Comparison of ENCODE assay signal across 9 mouse cellular contexts in the genomic region with DNA sequence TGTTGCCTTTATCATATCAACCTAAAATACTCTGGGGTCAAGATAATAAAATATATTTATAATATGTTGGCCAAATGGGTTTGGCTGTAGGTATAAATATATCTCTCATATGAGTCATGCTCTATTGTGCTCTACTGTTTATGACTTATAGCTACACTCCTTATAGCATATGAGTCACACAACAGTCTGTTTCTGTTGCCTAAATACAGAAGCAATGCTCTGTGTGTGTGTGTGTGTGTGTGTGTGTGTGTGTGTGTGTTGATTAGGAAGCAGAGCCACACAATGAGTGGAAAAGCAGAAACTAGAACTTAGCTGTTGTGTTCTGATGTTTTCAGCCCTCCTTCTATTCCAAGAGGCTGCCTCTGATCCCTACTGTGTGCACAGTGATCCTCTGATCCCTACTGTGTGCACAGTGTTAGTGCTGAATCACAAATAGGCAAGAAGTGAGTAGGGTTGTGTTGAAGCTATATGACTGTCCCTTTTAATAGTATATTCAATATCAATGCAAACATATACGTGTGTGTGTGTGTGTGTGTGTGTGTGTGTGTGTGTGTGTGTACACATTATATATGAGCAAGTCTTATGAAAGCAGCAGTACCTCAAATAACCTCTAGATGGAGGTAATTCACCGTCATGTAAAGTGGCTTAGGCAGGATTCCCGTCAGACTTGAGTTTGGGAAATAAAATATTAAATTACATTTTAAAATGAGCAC. TPM values are rescaled to one million over a fixed set of nuclear protein-coding genes. Genes with fewer than 3 reads are reported as not detected.
DNase-seq lines count a peak whose midpoint lies in the region; ATAC-seq and TF ChIP-seq lines count a peak whose summit lies in the region.
"Had no signal": no experiment of that assay in that cellular context is flagged by ENCODE, and none has a peak within 500 bp of the region (broad histone marks: within the 10 kb centered on the region; RNA-seq: fewer than 3 reads in every experiment).

No protein-coding gene starts in this region.

- TF ChIP-seq CTCF in heart, adult 2 months (IDR thresholded peaks at IDR 0.05), result peak; percentile 61

- H3K9ac ChIP-seq in heart, adult 2 months (ENCODE audit: low read depth, low read length), result no peak overlapping the region
- no peak overlapping the region for H3K9ac ChIP-seq in embryonic facial prominence, embryonic 14.5 days (ENCODE audit: low read depth, low read length)
- H3K9ac ChIP-seq: lung, embryonic 15.5 days had no signal

- TF ChIP-seq EP300 in heart, adult 2 months (IDR thresholded peaks at IDR 0.05; ENCODE audit: insufficient read depth, low read depth, low read length), result no peak

- H3K36me3 ChIP-seq in heart, adult 2 months (ENCODE audit: control insufficient read depth, insufficient read depth, low read length), result no peaks in the 10 kb centered on the region
- H3K36me3 ChIP-seq in embryonic facial prominence, embryonic 14.5 days (ENCODE audit: control insufficient read depth, insufficient read depth, low read length), result no peaks in the 10 kb centered on the region
- H3K36me3 ChIP-seq: lung, embryonic 15.5 days had no signal

- no peak for ATAC-seq in embryonic facial prominence, embryonic 14.5 days (ENCODE audit: low read depth)
- no peak for ATAC-seq in erythroblast, adult 5-6 weeks (replicated peaks; ENCODE audit: low FRiP score, poor library complexity, severe bottlenecking)

- 26% methylated on average over 3 of the region's 3 CpGs for WGBS in heart, adult 2 months
- WGBS in embryonic facial prominence, embryonic 14.5 days, result 15% methylated on average over 3 of the region's 3 CpGs

- no peak for TF ChIP-seq POLR2A in heart, adult 2 months (IDR thresholded peaks at IDR 0.05; ENCODE audit: insufficient read depth, low read depth, low read length)

- H3K4me2 ChIP-seq in embryonic facial prominence, embryonic 14.5 days (ENCODE audit: low read depth, low read length), result no peak overlapping the region
- H3K4me2 ChIP-seq: lung, embryonic 15.5 days had no signal

- H3K4me1 ChIP-seq in heart, adult 2 months (ENCODE audit: control insufficient read depth, insufficient read depth, low read length), result no peaks in the 10 kb centered on the region
- H3K4me1 ChIP-seq in embryonic facial prominence, embryonic 14.5 days (ENCODE audit: control insufficient read depth, insufficient read depth, low read length), result no peaks in the 10 kb centered on the region

- intact Hi-C loops in heart, adult 2 months (cut with DNase I), result loop anchor here (5.0 kb wide), 1 partner anchor 54 kb away; the partner anchor contains the start of gene Cyp1b1

- no peaks in the 10 kb centered on the region for H3K9me3 ChIP-seq in embryonic facial prominence, embryonic 14.5 days (ENCODE audit: control insufficient read depth, low read length)
- H3K9me3 ChIP-seq: lung, embryonic 15.5 days had no signal

- H3K27me3 ChIP-seq in heart, adult 2 months (ENCODE audit: control insufficient read depth, insufficient read depth, low read length), result no peaks in the 10 kb centered on the region
- no peaks in the 10 kb centered on the region for H3K27me3 ChIP-seq in embryonic facial prominence, embryonic 14.5 days (replicated peaks; ENCODE audit: control insufficient read depth, insufficient read depth, low read length)
- H3K27me3 ChIP-seq: lung, embryonic 15.5 days had no signal

- no peak for DNase-seq in heart, adult 2 months
- no peak for DNase-seq in heart, adult 11 months
- peak; percentile 9 for DNase-seq in ovary, postnatal 14 days (ENCODE audit: low spot score)
- DNase-seq in ovary, postnatal 36 days (ENCODE audit: low spot score), result no peak
- peak; percentile 85 for DNase-seq in embryonic facial prominence, embryonic 14.5 days (ENCODE audit: low spot score)
- DNase-seq in retina, postnatal 1 day, result peak; percentile 77
- DNase-seq in gastrocnemius, postnatal 25 days, result no peak

- no peaks in the 10 kb centered on the region for H3K79me2 ChIP-seq in heart, adult 2 months (replicated peaks; ENCODE audit: control insufficient read depth, insufficient read depth, low read length)

- no peak overlapping the region for H3K4me3 ChIP-seq in heart, adult 2 months
- no peak overlapping the region for H3K4me3 ChIP-seq in embryonic facial prominence, embryonic 14.5 days (ENCODE audit: low read depth, low read length)
- H3K4me3 ChIP-seq: lung, embryonic 15.5 days had no signal

- no peak overlapping the region for H3K27ac ChIP-seq in heart, adult 2 months
- H3K27ac ChIP-seq in embryonic facial prominence, embryonic 14.5 days (replicated peaks; ENCODE audit: low read depth, low read length), result no peak overlapping the region
- H3K27ac ChIP-seq: lung, embryonic 15.5 days had no signal

RNA-seq across cellular contexts. Expression of gene Cyp1b1, which starts 51.3 kb away (rescaled TPM):
- total RNA-seq in heart, adult 2 months (2021), result 1 to 10 TPM; 5.1 to 5.9 TPM
- 4.0 and 4.6 TPM in 2 replicates for polyA plus RNA-seq in heart, adult 2 months (2012; rRNA removed)
- 8.6 and 9.9 TPM in 2 replicates for polyA plus RNA-seq in embryonic facial prominence, embryonic 14.5 days (2014; fragmentation: Nextera tagmentation; extraction: Ambion mirVana)
- total RNA-seq in gastrocnemius, postnatal 25 days (2021), result under 1 TPM; 0.27 to 0.54 TPM
- 0.63 TPM in 1 of 2 replicates, not detected in the other for total RNA-seq in erythroblast, adult 5-6 weeks (2015; ENCODE audit: low replicate concordance)
- total RNA-seq in erythroblast, adult 5-6 weeks (2017; ENCODE audit: low replicate concordance), result 0.28 and 0.43 TPM in 2 replicates

RNA-seq across cellular contexts. Expression of gene Rmdn2, which starts 51.9 kb away (rescaled TPM):
- 10 to 100 TPM in 1 of 2 experiments, 1 to 10 TPM in 1; 9.5 to 12.5 TPM for total RNA-seq in heart, adult 2 months (2021)
- polyA plus RNA-seq in heart, adult 2 months (2012; rRNA removed), result 3.5 and 6.9 TPM in 2 replicates
- polyA plus RNA-seq in embryonic facial prominence, embryonic 14.5 days (2014; fragmentation: Nextera tagmentation; extraction: Ambion mirVana), result 12.4 and 12.7 TPM in 2 replicates
- total RNA-seq in gastrocnemius, postnatal 25 days (2021), result 1 to 10 TPM; 8.7 to 9.8 TPM
- total RNA-seq in erythroblast, adult 5-6 weeks (2015; ENCODE audit: low replicate concordance), result not detected in 2 replicates
- 0.68 TPM in 1 of 2 replicates, not detected in the other for total RNA-seq in erythroblast, adult 5-6 weeks (2017; ENCODE audit: low replicate concordance)

Comparison
In these comparisons a context has a peak if more than half of its experiments do, and no peak if none do; other contexts are left out.
1. DNase-seq: peak in ovary, postnatal 14 days (single experiment), embryonic facial prominence, embryonic 14.5 days (single experiment) and retina, postnatal 1 day (single experiment); none in heart, adult 2 months (0 of 2), heart, adult 11 months (single experiment), ovary, postnatal 36 days (single experiment) and gastrocnemius, postnatal 25 days (single experiment).
2. RNA of gene Rmdn2, which starts 51.9 kb away (total RNA-seq): 9.5 to 12.5 TPM in heart, adult 2 months and 8.7 to 9.8 TPM in gastrocnemius, postnatal 25 days; 0.68 TPM in erythroblast, adult 5-6 weeks; every median in the first group is over 4 times any median in the second.